Mouse (Mus musculus) MN1 (cell line): ENCODE measurements around the gene Tmem178b.
A peak's percentile ranks its signal among the peaks of the same experiment; 100 is the strongest.

Experiments used
- DNase-seq: peaks from one replicate; pipeline ENCODE4 v3.0.0-alpha.2; 2016; ENCODE audit warnings: low spot score

Tmem178b gene

DNA sequence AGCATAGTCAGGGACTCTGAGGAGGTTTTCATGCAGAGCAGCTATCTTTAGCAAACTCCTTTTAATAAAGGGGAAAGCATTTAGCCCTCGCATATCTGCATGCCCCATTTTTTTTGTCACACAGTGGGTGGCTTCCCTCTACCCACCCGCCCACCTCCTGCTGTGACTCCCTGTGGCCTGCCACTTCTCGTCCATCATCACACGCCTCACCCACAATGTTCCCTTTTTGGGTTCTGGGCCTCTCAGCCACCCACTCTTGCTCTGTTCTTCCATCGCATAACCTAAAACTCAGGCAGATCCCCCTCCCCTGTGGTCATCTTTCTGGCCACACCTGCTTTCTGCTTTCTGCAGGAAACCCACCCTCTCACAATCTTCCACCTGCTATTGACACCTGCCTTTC is 288.3 kb downstream of the Tmem178b start:
- DNase-seq = no peak

- DNase-seq = no peak
Measured at GRCm38 (mm10) chr6:40173559-40173958, 300.5 kb downstream of the Tmem178b start.

GRCm38 (mm10) chr6:40177870-40178269 is 304.8 kb downstream of the Tmem178b start:
- no peak for DNase-seq

- DNase-seq = no peak
Measured at GRCm38 (mm10) chr6:40180551-40180950, 307.5 kb downstream of the Tmem178b start.

DNA sequence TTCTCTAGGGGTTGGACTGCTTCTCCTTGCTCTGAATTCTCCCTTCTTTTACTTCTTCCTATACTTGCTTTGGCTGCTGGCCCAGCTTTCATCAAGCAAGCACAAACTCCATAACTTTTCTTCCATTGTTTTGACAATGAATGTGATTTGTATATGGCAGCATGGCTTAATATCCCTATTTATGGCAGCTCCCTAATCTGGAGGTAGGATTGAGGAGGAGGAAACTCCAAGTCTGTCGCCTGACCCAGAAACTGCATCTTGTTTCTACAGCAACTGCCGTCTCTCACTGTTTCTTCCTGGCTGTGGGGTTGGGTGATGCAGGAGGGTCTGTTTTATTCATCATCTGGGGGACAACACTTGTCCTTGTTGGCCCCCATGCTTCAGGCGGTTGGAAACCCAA is 327.6 kb downstream of the Tmem178b start:
- no peak for DNase-seq

- DNase-seq = no peak
Measured at GRCm38 (mm10) chr6:40202602-40203001, 329.5 kb downstream of the Tmem178b start.

DNA sequence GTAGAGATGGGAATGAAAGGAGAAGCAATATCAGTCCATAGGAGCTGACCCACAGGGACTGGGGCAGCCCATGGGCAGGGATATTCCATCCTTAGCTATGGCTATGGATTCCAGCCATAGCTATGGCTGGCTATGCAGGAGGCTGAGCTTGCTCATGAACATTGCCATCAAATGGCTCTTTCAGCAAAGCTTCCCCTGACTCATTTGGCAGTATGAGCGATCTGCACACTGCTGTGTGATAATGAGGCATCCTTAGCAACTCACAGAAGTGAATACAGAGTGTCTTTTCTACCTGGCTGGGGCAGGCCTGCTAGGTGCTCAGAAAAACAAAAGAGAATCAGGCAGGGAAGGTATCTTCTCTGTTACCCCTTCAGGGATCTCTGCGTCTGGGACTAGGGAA is 332.3 kb downstream of the Tmem178b start:
- no peak for DNase-seq

- DNase-seq = no peak
Measured at GRCm38 (mm10) chr6:40208014-40208413, 334.9 kb downstream of the Tmem178b start.

- DNase-seq = no peak
Measured at GRCm38 (mm10) chr6:40209172-40209571, 336.1 kb downstream of the Tmem178b start.

DNA sequence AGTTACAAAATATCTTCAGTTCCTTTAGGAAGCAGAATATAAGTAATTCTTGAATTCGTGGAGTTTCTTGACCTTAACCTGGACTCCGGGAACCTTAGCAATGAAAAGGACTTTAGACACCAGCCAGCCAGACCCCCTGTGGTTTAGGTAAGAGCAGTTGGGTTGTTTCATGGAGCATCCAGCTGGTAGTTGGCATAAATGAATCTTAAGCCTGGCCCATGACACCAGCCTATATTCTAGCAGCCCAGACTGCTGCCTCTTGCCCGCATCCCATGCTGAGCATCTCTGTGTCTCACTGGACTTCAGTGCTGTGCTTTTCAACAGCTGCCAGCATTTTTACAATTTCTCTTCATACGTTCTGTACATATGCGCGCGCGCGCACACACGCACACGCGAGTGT is 344.1 kb downstream of the Tmem178b start:
- no peak for DNase-seq

DNA sequence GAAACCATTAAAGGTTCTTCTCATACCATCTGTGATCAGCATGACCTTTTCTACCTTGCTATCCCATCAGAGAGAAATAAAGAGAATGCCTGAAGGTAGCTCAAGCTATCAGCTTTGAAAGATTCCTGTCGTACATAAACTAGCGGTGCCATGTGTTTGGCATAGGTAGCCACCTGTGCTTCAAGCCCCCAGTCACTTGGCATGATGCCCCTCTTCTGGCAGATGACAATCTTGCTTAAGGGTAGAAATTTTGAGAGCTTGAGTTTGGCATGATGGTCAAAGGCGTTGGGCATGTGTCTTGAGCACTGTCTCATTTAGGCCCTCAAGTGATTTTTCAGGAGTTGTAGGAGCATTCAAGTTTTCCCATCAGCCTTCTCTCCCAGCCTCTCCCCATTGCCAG is 344.6 kb downstream of the Tmem178b start:
- no peak for DNase-seq

DNA sequence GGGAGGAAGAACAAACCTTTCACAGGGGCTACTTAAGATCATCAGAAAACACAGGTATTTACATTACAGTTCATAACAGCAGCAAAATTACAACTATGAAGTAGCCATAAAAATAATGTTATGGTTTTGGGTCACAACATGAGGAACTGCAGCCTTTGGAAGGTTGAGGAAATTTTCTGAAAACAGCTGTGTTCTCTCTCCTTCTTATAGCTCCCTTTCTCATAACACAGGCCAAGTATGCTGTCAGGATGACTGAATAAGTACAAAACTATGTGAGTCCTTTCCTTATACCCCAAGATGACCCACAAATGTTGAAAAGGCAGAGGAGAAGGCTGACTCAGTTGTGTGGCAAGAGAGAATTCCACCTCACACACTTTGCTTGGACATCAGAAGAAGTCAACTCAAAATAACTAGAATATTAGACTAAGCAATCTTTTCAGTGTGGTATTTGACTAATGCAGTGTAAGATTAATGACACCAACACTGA is 347.6 kb downstream of the Tmem178b start:
- DNase-seq = no peak

DNA sequence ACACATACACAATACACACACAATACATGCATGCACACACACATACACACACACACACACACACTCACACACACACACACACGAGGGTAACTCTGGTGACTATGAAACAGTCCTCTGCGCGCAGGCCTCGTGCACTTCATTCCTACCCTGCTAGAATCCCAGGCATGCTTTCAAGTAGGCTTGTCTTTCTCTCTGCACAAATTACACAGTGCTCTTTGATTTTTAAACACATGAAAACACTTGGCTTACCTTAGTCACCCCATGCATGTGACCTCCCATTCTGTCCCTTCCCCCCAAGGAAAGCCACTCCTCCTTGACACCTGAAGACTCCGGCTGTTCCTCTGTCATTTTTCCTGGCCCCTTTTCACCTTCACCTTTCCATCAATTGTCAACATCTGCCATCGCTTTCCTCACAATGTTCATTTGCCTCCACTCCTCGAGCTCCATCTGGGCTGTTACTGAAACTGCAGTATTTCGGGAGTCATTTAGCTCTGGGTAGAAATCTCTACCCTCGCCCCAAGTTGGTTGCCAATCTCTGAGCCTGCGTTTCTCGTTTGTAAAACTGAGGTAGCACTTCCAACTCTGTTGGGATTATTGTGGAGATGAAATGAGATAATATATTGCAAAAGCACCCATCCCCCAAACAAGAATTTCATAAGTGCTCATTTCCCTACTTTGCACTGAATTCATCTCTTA is 352.7 kb downstream of the Tmem178b start:
- no peak for DNase-seq

DNA sequence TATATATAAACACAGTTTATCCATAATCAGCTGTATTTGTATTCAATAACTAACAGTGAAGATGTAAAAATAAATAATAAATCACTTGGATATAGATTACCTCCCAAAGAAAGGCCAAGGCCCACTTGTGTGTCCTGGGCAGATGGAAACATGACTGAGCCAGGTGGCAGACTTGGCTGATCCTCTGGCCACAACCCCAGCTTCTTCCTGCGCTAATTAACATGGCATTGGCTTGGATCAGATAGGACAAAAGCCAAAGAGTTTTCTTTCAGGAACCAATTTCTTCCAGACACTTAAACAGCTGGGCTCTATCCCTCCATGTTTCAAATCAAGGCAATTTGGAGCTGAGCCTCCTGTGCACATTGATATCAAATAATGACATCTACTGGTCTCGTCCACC is 355.9 kb downstream of the Tmem178b start:
- DNase-seq = no peak

DNA sequence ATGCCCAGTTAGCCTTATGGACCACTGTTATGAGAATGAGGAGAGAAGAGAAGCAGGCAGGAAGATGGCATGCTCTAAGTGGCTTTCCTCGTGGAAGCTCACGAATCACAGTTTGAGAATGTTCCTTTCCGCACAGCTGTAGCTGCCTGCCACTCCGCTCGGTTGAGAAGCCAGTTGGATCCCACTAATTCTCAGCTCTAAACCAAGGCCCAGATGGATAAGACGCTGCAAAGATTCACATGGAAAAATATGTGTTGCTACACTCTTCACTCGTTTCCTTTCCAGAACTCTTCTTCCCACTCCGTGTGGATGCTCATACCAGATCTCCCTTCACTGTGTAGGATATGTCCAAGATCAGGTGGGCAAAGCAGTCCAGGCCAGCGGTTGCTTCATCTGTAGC is 356.9 kb downstream of the Tmem178b start:
- no peak for DNase-seq

DNA sequence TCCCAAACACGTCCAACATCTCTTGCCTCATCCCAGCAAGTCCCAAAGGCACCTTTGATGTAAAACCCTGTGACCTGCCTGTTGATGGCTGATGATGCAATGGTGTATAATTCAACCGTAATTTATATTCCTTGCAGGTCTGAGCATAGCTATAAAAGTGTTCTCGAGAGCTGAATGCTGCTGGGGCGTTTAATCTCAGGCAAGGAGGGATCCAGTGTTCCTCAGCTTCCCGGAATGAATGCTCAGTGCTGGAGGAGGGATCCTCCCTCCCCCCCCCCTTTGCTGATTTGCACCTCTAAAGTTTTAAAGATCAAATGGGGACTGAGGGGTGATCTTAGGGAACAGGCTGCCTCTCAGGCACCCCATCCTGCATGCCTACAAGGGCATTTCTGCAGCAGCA is 361.0 kb downstream of the Tmem178b start:
- no peak for DNase-seq

DNA sequence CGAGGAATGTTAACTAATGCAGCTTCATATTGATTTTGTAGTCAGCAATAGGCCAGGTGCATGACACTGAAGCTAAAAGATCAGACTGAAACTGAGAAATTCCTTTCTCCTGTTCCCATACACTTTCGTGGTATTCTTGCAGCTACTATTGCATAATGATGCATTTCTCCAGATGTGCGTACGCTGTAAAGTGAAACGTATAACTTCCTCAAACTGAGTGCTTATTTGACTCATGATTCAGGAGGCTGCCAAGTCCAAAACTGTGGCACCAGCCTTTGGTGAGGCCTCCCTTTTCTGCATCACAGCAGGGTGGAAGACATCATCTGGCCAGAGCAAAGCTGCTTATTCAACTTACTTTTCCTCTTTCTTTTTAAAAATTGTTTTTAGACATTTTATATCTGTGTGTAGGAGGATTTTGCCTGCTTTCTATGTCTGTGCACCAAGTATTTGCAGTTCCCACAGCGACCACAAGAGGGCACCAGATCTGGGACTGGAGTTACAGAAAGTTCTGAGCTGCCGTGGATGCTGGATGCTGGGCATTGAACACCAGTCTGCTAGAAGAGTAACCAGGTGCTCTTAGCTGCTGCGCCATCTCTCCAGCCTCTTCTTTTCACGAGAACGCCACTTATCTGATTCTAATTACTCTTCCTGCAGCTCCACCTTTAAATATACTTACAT is 362.9 kb downstream of the Tmem178b start:
- peak; percentile 42 for DNase-seq

- DNase-seq = no peak
Measured at GRCm38 (mm10) chr6:40236841-40237765, 364.0 kb downstream of the Tmem178b start.

DNA sequence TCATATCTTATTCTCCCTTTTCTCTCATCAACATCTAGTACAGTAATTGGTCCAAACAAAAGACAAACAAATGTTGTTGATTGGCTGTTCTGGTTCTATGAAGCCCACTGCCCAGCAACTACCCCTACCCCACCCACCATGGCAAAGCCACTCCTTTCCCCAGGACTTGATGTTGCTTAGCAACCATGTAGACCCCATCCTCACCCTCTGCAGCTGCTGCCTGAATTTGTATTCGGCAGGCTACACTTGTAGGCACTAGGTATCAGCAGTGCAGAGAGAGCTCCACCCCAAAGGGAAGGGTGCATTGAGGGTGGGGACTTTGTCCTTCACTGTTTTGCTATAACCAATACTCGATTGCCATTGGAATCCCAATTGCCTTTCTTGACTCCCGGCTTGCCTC is 365.8 kb downstream of the Tmem178b start:
- DNase-seq = no peak

GRCm38 (mm10) chr6:40240671-40241070 is 367.6 kb downstream of the Tmem178b start:
- no peak for DNase-seq

DNA sequence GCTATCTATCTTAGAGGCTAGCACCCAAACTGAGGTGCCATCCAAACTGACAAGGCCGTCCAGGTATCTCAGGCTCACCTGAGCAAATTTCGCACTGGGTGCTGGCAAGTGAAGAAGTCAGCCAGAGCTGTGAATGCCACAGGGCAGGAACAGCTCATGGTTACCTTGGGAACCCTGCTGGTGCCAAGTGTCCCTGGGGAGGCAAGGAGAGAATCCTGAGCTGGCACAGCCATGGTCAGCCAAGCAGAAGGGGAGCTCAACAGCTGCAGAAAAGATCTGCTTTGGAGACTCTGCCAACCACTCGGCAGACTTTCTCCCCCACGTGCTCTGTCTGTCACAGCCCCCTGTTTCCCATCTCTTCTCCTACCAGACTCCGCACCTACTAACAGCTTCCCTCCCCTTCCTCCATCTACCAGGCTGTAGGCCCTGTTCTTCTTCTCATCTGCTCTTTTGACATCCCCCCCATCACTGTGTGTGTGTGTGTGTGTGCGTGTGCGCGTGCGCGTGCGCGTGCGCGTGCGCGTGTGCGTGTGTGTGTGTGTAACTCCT is 374.4 kb downstream of the Tmem178b start:
- DNase-seq = no peak

- no peak for DNase-seq
Measured at GRCm38 (mm10) chr6:40249939-40250338, 376.9 kb downstream of the Tmem178b start.
